Mouse (Mus musculus): ENCODE measurements at regions not wholly inside any gene's neighbourhood (a gene's known extent, or its start where the extent isn't known, plus 50 kb on each side); places are given as distances from the start of the nearest gene placed in this dataset.

DNA sequence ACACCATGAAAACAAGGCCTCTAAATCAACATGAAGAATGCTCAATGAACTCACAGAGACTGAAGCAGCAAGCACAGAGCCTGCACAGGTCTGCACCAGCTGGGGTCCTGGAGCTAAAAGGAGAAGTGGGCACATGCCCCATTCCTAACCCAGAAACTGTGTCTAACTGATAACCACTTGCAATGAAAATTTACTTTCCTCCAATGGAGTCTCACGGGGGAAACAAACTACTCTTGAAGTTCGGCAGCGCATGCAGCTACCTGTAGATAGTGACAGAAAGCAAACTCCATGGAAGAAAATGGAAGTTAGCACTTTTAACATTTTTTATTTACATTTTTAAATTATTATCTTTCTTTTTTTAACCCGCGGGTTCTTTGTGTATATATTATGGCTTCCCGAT, 76.8 kb upstream of the Akap6 start:
- Histone ChIP-seq H3K4me3 (replicated peaks) (no peak overlapping the region), H3K36me3 (replicated peaks; ENCODE audit: low read length) (no peaks in the 10 kb centered on the region), H3K9me3 (no peaks in the 10 kb centered on the region), H3K27me3 (replicated peaks) (no peaks in the 10 kb centered on the region), H3K4me1 (no peaks in the 10 kb centered on the region)
- TF ChIP-seq FLI1 (IDR thresholded peaks at IDR 0.05; ENCODE audit: low read length), result no peak
- TF ChIP-seq GATA1 (IDR thresholded peaks at IDR 0.05; ENCODE audit: borderline replicate concordance, low read length), result no peak

- Histone ChIP-seq H3K27me3 (replicated peaks) (no peaks in the 10 kb centered on the region), H3K9me3 (no peaks in the 10 kb centered on the region), H3K4me3 (replicated peaks) (no peak overlapping the region), H3K4me1 (no peaks in the 10 kb centered on the region), H3K36me3 (replicated peaks; ENCODE audit: low read length) (no peaks in the 10 kb centered on the region)
- TF ChIP-seq GATA1 (IDR thresholded peaks at IDR 0.05; ENCODE audit: borderline replicate concordance, low read length) (no peak), FLI1 (IDR thresholded peaks at IDR 0.05; ENCODE audit: low read length) (no peak)
Observed at GRCm38 (mm10) chr12:52623416-52624108, 75.6 kb upstream of the Akap6 start.

GRCm38 (mm10) chr12:52624871-52625270, 74.3 kb upstream of the Akap6 start:
- TF ChIP-seq FLI1 (IDR thresholded peaks at IDR 0.05; ENCODE audit: low read length), result no peak
- no peak for TF ChIP-seq GATA1 (IDR thresholded peaks at IDR 0.05; ENCODE audit: borderline replicate concordance, low read length)
- no peaks in the 10 kb centered on the region for H3K4me1 ChIP-seq
- no peaks in the 10 kb centered on the region for H3K9me3 ChIP-seq
- H3K27me3 ChIP-seq (replicated peaks), result no peaks in the 10 kb centered on the region
- no peaks in the 10 kb centered on the region for H3K36me3 ChIP-seq (replicated peaks; ENCODE audit: low read length)
- H3K4me3 ChIP-seq (replicated peaks), result no peak overlapping the region

GRCm38 (mm10) chr12:52628771-52629170, 70.4 kb upstream of the Akap6 start:
- H3K36me3 ChIP-seq (replicated peaks; ENCODE audit: low read length), result no peaks in the 10 kb centered on the region
- no peak overlapping the region for H3K4me3 ChIP-seq (replicated peaks)
- peaks cover 4% of the 10 kb centered on the region for H3K27me3 ChIP-seq (replicated peaks)
- no peaks in the 10 kb centered on the region for H3K9me3 ChIP-seq
- no peaks in the 10 kb centered on the region for H3K4me1 ChIP-seq
- no peak for TF ChIP-seq FLI1 (IDR thresholded peaks at IDR 0.05; ENCODE audit: low read length)
- TF ChIP-seq GATA1 (IDR thresholded peaks at IDR 0.05; ENCODE audit: borderline replicate concordance, low read length), result no peak

- TF ChIP-seq GATA1 (IDR thresholded peaks at IDR 0.05; ENCODE audit: borderline replicate concordance, low read length) (no peak), FLI1 (IDR thresholded peaks at IDR 0.05; ENCODE audit: low read length) (no peak)
- Histone ChIP-seq H3K27me3 (replicated peaks) (peaks cover 4% of the 10 kb centered on the region), H3K9me3 (no peaks in the 10 kb centered on the region), H3K36me3 (replicated peaks; ENCODE audit: low read length) (no peaks in the 10 kb centered on the region), H3K4me3 (replicated peaks) (no peak overlapping the region), H3K4me1 (peaks cover 24% of the 10 kb centered on the region)
Observed at GRCm38 (mm10) chr12:52635121-52635878, 63.9 kb upstream of the Akap6 start.

GRCm38 (mm10) chr12:52636186-52636881, 62.8 kb upstream of the Akap6 start:
- Histone ChIP-seq H3K4me1 (peaks cover 24% of the 10 kb centered on the region), H3K36me3 (replicated peaks; ENCODE audit: low read length) (no peaks in the 10 kb centered on the region), H3K4me3 (replicated peaks) (no peak overlapping the region), H3K27me3 (replicated peaks) (no peaks in the 10 kb centered on the region), H3K9me3 (no peaks in the 10 kb centered on the region)
- no peak for TF ChIP-seq FLI1 (IDR thresholded peaks at IDR 0.05; ENCODE audit: low read length)
- TF ChIP-seq GATA1 (IDR thresholded peaks at IDR 0.05; ENCODE audit: borderline replicate concordance, low read length), result no peak

DNA sequence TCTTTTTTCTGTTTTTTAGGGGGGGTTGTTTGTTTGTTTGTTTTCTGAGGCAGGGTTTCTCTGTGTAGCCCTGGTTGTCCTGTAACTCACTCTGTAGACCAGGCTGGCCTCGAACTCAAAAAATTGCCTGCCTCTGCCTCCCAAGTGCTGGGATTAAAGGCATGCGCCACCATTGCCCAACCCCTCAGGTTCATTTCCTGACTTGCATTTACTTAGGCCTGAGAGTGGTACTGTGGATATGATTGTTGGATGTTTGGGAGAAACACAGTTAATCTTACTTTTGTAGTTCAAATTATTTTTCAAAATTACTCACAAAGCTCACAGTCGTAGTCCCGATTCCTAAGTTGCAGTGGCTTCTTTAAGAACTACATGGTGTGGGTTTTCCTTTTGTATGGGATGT, 62.3 kb upstream of the Akap6 start:
- TF ChIP-seq FLI1 (IDR thresholded peaks at IDR 0.05; ENCODE audit: low read length) (no peak), GATA1 (IDR thresholded peaks at IDR 0.05; ENCODE audit: borderline replicate concordance, low read length) (no peak)
- Histone ChIP-seq H3K9me3 (no peaks in the 10 kb centered on the region), H3K4me1 (peaks cover 24% of the 10 kb centered on the region), H3K27me3 (replicated peaks) (no peaks in the 10 kb centered on the region), H3K36me3 (replicated peaks; ENCODE audit: low read length) (no peaks in the 10 kb centered on the region), H3K4me3 (replicated peaks) (no peak overlapping the region)

DNA sequence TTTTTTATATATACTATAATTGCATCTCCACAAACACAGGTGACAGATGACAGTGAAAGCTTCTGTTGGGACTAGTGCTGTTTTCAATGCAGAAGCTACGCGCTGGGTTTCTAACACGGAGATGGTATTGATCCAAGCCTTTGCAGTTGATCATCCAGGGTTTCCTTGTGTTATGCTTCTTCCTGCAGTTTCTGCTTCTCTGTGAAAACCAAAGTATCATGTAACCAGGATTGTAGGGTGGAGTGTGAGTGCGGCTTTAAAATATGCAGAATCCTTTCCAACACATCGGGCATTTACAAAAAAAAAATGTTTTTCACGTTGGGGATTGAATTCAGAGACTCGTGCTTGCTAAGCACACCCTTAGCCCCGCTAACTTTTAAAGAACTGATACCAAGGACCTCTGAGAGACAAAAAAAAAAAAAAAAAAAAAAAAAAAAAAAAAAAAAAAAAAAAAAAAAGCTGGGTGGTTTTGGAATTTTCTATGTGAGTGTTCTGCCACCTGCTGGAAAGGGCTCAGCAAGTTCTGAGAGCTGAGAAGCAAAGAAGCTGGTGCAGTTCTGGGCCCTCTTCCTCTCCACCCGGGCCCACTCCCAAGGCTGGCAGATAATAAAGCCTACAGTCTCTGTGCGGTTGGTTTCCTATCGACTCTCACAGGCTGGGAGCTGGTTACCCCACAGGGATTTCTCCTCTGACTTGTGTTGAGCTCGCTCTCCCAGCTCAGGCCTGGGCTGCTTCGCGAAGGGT, 61.5 kb upstream of the Akap6 start:
- peaks cover 24% of the 10 kb centered on the region for H3K4me1 ChIP-seq
- H3K9me3 ChIP-seq, result no peaks in the 10 kb centered on the region
- H3K27me3 ChIP-seq (replicated peaks), result no peaks in the 10 kb centered on the region
- peak overlapping the region; percentile 84 for H3K4me3 ChIP-seq (replicated peaks)
- no peak for TF ChIP-seq FLI1 (IDR thresholded peaks at IDR 0.05; ENCODE audit: low read length)
- TF ChIP-seq GATA1 (IDR thresholded peaks at IDR 0.05; ENCODE audit: borderline replicate concordance, low read length), result no peak
- no peaks in the 10 kb centered on the region for H3K36me3 ChIP-seq (replicated peaks; ENCODE audit: low read length)

DNA sequence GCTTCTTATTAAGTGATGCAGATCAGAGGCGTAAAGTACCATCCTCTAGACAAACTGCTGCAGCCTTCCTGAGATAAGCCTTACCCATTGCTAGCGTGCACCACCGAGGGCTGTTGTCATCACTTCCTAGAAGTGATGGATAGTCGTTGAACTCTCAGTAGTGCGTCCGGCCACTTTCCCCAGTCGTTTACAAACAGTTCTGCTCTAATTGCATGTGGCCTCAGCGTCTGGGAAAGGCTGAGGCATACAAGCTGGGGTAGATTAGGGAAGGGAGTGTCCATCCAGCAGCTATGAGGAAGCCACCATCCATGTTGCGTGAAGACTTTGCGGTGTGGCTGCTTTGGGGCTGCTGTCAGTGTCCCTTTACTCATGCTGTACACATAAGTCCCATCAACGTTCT, 60.7 kb upstream of the Akap6 start:
- peaks cover 24% of the 10 kb centered on the region for H3K4me1 ChIP-seq
- TF ChIP-seq FLI1 (IDR thresholded peaks at IDR 0.05; ENCODE audit: low read length) (no peak), GATA1 (IDR thresholded peaks at IDR 0.05; ENCODE audit: borderline replicate concordance, low read length) (no peak)

More for the DNA sequence above, 60.7 kb upstream of the Akap6 start:
- H3K27me3 ChIP-seq (replicated peaks), result no peaks in the 10 kb centered on the region
- H3K4me3 ChIP-seq (replicated peaks), result peak overlapping the region; percentile 84
- no peaks in the 10 kb centered on the region for H3K9me3 ChIP-seq
- H3K36me3 ChIP-seq (replicated peaks; ENCODE audit: low read length), result no peaks in the 10 kb centered on the region
